In genomic region chr8:44576993-44577392, GRCm38 (mm10) we compare ENCODE assay signal across 20 mouse cellular contexts.
DNase-seq lines count a peak whose midpoint lies in the region; ATAC-seq and TF ChIP-seq lines count a peak whose summit lies in the region.
"Had no signal": no experiment of that assay in that cellular context is flagged by ENCODE, and none has a peak within 500 bp of the region (broad histone marks: within the 10 kb centered on the region; RNA-seq: fewer than 3 reads in every experiment).

No protein-coding gene starts in this region.

- 0 out of 2 replicates have a peak, but pooled peaks have one; percentile 48 for ATAC-seq in hindbrain, embryonic 12.5 days (ENCODE audit: low FRiP score)
- ATAC-seq in hindbrain, embryonic 16.5 days: no peak
- ATAC-seq in neural tube, embryonic 12.5 days (ENCODE audit: low FRiP score, low read depth): 0 out of 2 replicates have a peak, but pooled peaks have one; percentile 63
- ATAC-seq: activated CD4-positive, CD25-positive, alpha-beta regulatory T cell, adult 4 months; forebrain, embryonic 14.5 days; intestine, embryonic 15.5 days; Patski had no signal

- no peak for TF ChIP-seq CTCF in brain, embryonic 14.5 days (IDR thresholded peaks at IDR 0.05; ENCODE audit: borderline replicate concordance, extremely low read depth, insufficient read depth, insufficient read length)
- no peak for TF ChIP-seq CTCF in layer of hippocampus, adult 2 months (conservative IDR thresholded peaks at IDR 0.05)

- DNase-seq in brain, embryonic 14.5 days (ENCODE audit: low read depth): peak; percentile 9
- DNase-seq in embryo, embryonic 11 days: peak; percentile 8
- no peak for DNase-seq in layer of hippocampus, adult 2 months (ENCODE audit: low spot score in 2 of 2)
- DNase-seq: adrenal gland, postnatal 14 days; cerebellum, adult 18-20 months; gastrocnemius, postnatal 36 days; heart, adult 11 months; heart, postnatal 36 days had no signal

- no peak overlapping the region for H3K4me3 ChIP-seq in hindbrain, embryonic 12.5 days
- no peak overlapping the region for H3K4me3 ChIP-seq in hindbrain, embryonic 16.5 days (ENCODE audit: low read length)
- no peak overlapping the region for H3K4me3 ChIP-seq in neural tube, embryonic 12.5 days
- H3K4me3 ChIP-seq in layer of hippocampus, adult 2 months: no peak overlapping the region
- H3K4me3 ChIP-seq: embryonic facial prominence, embryonic 15.5 days; erythroblast, embryonic 14.5 days; forebrain, embryonic 10.5 days; heart, embryonic 13.5 days; intestine, embryonic 15.5 days had no signal

- H3K4me2 ChIP-seq in hindbrain, embryonic 12.5 days (replicated peaks): no peak overlapping the region
- H3K4me2 ChIP-seq in hindbrain, embryonic 16.5 days (ENCODE audit: low read length): no peak overlapping the region
- H3K4me2 ChIP-seq in neural tube, embryonic 12.5 days (replicated peaks): no peak overlapping the region
- H3K4me2 ChIP-seq: embryonic facial prominence, embryonic 15.5 days; heart, embryonic 13.5 days; intestine, embryonic 15.5 days had no signal

- H3K27me3 ChIP-seq in hindbrain, embryonic 12.5 days: no peaks in the 10 kb centered on the region
- H3K27me3 ChIP-seq in hindbrain, embryonic 16.5 days (replicated peaks; ENCODE audit: control insufficient read depth, insufficient read depth, low read length): no peaks in the 10 kb centered on the region
- H3K27me3 ChIP-seq in neural tube, embryonic 12.5 days (replicated peaks): no peaks in the 10 kb centered on the region
- H3K27me3 ChIP-seq: CH12.LX; embryonic facial prominence, embryonic 15.5 days; heart, embryonic 13.5 days; intestine, embryonic 15.5 days; Patski had no signal

- no peaks in the 10 kb centered on the region for H3K9me3 ChIP-seq in hindbrain, embryonic 12.5 days (replicated peaks)
- no peaks in the 10 kb centered on the region for H3K9me3 ChIP-seq in hindbrain, embryonic 16.5 days (ENCODE audit: control insufficient read depth, low read length)
- H3K9me3 ChIP-seq in neural tube, embryonic 12.5 days: no peaks in the 10 kb centered on the region
- H3K9me3 ChIP-seq: embryonic facial prominence, embryonic 15.5 days; forebrain, embryonic 10.5 days; heart, embryonic 13.5 days; intestine, embryonic 15.5 days had no signal

- peaks cover 5% of the 10 kb centered on the region; the same call in 1 of the 2 replicates for H3K4me1 ChIP-seq in hindbrain, embryonic 12.5 days
- no peaks in the 10 kb centered on the region for H3K4me1 ChIP-seq in hindbrain, embryonic 16.5 days (ENCODE audit: control insufficient read depth, insufficient read depth, low read depth, low read length)
- H3K4me1 ChIP-seq in neural tube, embryonic 12.5 days: no peaks in the 10 kb centered on the region
- H3K4me1 ChIP-seq: embryonic facial prominence, embryonic 15.5 days; heart, embryonic 13.5 days; intestine, embryonic 15.5 days had no signal

- no peak for TF ChIP-seq POLR2A in brain, embryonic 14.5 days (IDR thresholded peaks at IDR 0.05; ENCODE audit: borderline replicate concordance, extremely low read depth, insufficient read depth, insufficient read length, poor library complexity, severe bottlenecking)

- H3K9ac ChIP-seq in hindbrain, embryonic 12.5 days: no peak overlapping the region
- H3K9ac ChIP-seq in hindbrain, embryonic 16.5 days (ENCODE audit: low read depth, low read length): no peak overlapping the region
- H3K9ac ChIP-seq in neural tube, embryonic 12.5 days: no peak overlapping the region
- H3K9ac ChIP-seq: embryonic facial prominence, embryonic 15.5 days; heart, embryonic 13.5 days; intestine, embryonic 15.5 days had no signal

- 45% methylated on average over 5 of the region's 5 CpGs for WGBS in hindbrain, embryonic 12.5 days
- 44% methylated on average over 5 of the region's 5 CpGs for WGBS in hindbrain, embryonic 16.5 days
- WGBS in neural tube, embryonic 12.5 days: 39% methylated on average over 5 of the region's 5 CpGs

- H3K36me3 ChIP-seq in hindbrain, embryonic 12.5 days: no peaks in the 10 kb centered on the region
- no peaks in the 10 kb centered on the region for H3K36me3 ChIP-seq in hindbrain, embryonic 16.5 days (ENCODE audit: control insufficient read depth, insufficient read depth, low read length)
- H3K36me3 ChIP-seq in neural tube, embryonic 12.5 days: no peaks in the 10 kb centered on the region
- H3K36me3 ChIP-seq: embryonic facial prominence, embryonic 15.5 days; forebrain, embryonic 10.5 days; heart, embryonic 13.5 days; intestine, embryonic 15.5 days had no signal

- no peak overlapping the region for H3K27ac ChIP-seq in hindbrain, embryonic 12.5 days
- no peak overlapping the region for H3K27ac ChIP-seq in hindbrain, embryonic 16.5 days (ENCODE audit: low read depth, low read length)
- H3K27ac ChIP-seq in neural tube, embryonic 12.5 days: no peak overlapping the region
- no peak overlapping the region for H3K27ac ChIP-seq in layer of hippocampus, adult 2 months
- H3K27ac ChIP-seq: embryonic facial prominence, embryonic 15.5 days; forebrain, embryonic 10.5 days; heart, embryonic 13.5 days; intestine, embryonic 15.5 days had no signal

Comparison
In these comparisons a context has a peak if more than half of its experiments do, and no peak if none do; other contexts are left out.
1. DNase-seq: peak in brain, embryonic 14.5 days (single experiment) and embryo, embryonic 11 days (single experiment); none in layer of hippocampus, adult 2 months (0 of 2).